Mouse (Mus musculus): ENCODE data around the gene Mlip. TPM values are rescaled to one million over a fixed set of nuclear protein-coding genes. Genes with fewer than 3 reads are reported as not detected.
A peak's percentile ranks its signal among the peaks of the same experiment; 100 is the strongest.

Gene Mlip
- polyA plus RNA-seq, 1 experiment from 2014 or later, result 1.4 TPM

GRCm38 (mm10) chr9:77179486-77179885 lies 173.3 kb downstream of the Mlip start:
- ATAC-seq (ENCODE audit: low read depth), result no peak
- WGBS, result 81% methylated on average over 3 of the region's 3 CpGs
- H3K27me3 ChIP-seq (ENCODE audit: control insufficient read depth, insufficient read depth, low read length), result no peaks in the 10 kb centered on the region
- no peaks in the 10 kb centered on the region for H3K9me3 ChIP-seq (ENCODE audit: control insufficient read depth, low read length)
- no peak overlapping the region for H3K27ac ChIP-seq (ENCODE audit: low read depth, low read length)
- no peaks in the 10 kb centered on the region for H3K36me3 ChIP-seq (ENCODE audit: control insufficient read depth, insufficient read depth, low read length)
- H3K9ac ChIP-seq (replicated peaks; ENCODE audit: low read depth, low read length), result no peak overlapping the region
- no peaks in the 10 kb centered on the region for H3K4me1 ChIP-seq (ENCODE audit: control insufficient read depth, insufficient read depth, low read length)
- no peak overlapping the region for H3K4me2 ChIP-seq (ENCODE audit: low read depth, low read length)
- H3K4me3 ChIP-seq (ENCODE audit: low read depth, low read length), result no peak overlapping the region

GRCm38 (mm10) chr9:77175870-77176269 lies 176.9 kb downstream of the Mlip start:
- Histone ChIP-seq H3K27ac (ENCODE audit: low read depth, low read length) (no peak overlapping the region), H3K36me3 (ENCODE audit: control insufficient read depth, insufficient read depth, low read length) (no peaks in the 10 kb centered on the region), H3K9me3 (ENCODE audit: control insufficient read depth, low read length) (no peaks in the 10 kb centered on the region), H3K9ac (replicated peaks; ENCODE audit: low read depth, low read length) (no peak overlapping the region), H3K4me2 (ENCODE audit: low read depth, low read length) (no peak overlapping the region), H3K4me3 (ENCODE audit: low read depth, low read length) (no peak overlapping the region), H3K4me1 (ENCODE audit: control insufficient read depth, insufficient read depth, low read length) (no peaks in the 10 kb centered on the region), H3K27me3 (ENCODE audit: control insufficient read depth, insufficient read depth, low read length) (no peaks in the 10 kb centered on the region)
- ATAC-seq (ENCODE audit: low read depth), result no peak
- WGBS, result 70% methylated on average over 3 of the region's 3 CpGs

GRCm38 (mm10) chr9:77172044-77172443 lies 180.7 kb downstream of the Mlip start:
- Histone ChIP-seq H3K36me3 (ENCODE audit: control insufficient read depth, insufficient read depth, low read length) (no peaks in the 10 kb centered on the region), H3K4me1 (ENCODE audit: control insufficient read depth, insufficient read depth, low read length) (no peaks in the 10 kb centered on the region), H3K4me2 (ENCODE audit: low read depth, low read length) (no peak overlapping the region), H3K9me3 (ENCODE audit: control insufficient read depth, low read length) (no peaks in the 10 kb centered on the region), H3K27ac (ENCODE audit: low read depth, low read length) (no peak overlapping the region), H3K27me3 (ENCODE audit: control insufficient read depth, insufficient read depth, low read length) (no peaks in the 10 kb centered on the region), H3K9ac (replicated peaks; ENCODE audit: low read depth, low read length) (no peak overlapping the region), H3K4me3 (ENCODE audit: low read depth, low read length) (no peak overlapping the region)
- 88% methylated on average over 5 of the region's 5 CpGs for WGBS
- ATAC-seq (ENCODE audit: low read depth), result no peak

GRCm38 (mm10) chr9:77165877-77166276 lies 186.9 kb downstream of the Mlip start:
- no peak for ATAC-seq (ENCODE audit: low read depth)
- no peak overlapping the region for H3K9ac ChIP-seq (replicated peaks; ENCODE audit: low read depth, low read length)
- H3K4me1 ChIP-seq (ENCODE audit: control insufficient read depth, insufficient read depth, low read length), result no peaks in the 10 kb centered on the region
- no peaks in the 10 kb centered on the region for H3K27me3 ChIP-seq (ENCODE audit: control insufficient read depth, insufficient read depth, low read length)
- H3K4me3 ChIP-seq (ENCODE audit: low read depth, low read length), result no peak overlapping the region
- WGBS, result 70% methylated on average over 6 of the region's 6 CpGs
- H3K36me3 ChIP-seq (ENCODE audit: control insufficient read depth, insufficient read depth, low read length), result no peaks in the 10 kb centered on the region
- no peak overlapping the region for H3K4me2 ChIP-seq (ENCODE audit: low read depth, low read length)
- H3K9me3 ChIP-seq (ENCODE audit: control insufficient read depth, low read length), result no peaks in the 10 kb centered on the region
- H3K27ac ChIP-seq (ENCODE audit: low read depth, low read length), result no peak overlapping the region

GRCm38 (mm10) chr9:77161764-77162163 lies 191.0 kb downstream of the Mlip start:
- H3K27me3 ChIP-seq (ENCODE audit: control insufficient read depth, insufficient read depth, low read length), result no peaks in the 10 kb centered on the region
- no peaks in the 10 kb centered on the region for H3K9me3 ChIP-seq (ENCODE audit: control insufficient read depth, low read length)
- no peaks in the 10 kb centered on the region for H3K4me1 ChIP-seq (ENCODE audit: control insufficient read depth, insufficient read depth, low read length)
- no peak overlapping the region for H3K9ac ChIP-seq (replicated peaks; ENCODE audit: low read depth, low read length)
- H3K4me3 ChIP-seq (ENCODE audit: low read depth, low read length), result no peak overlapping the region
- no peak overlapping the region for H3K4me2 ChIP-seq (ENCODE audit: low read depth, low read length)
- ATAC-seq (ENCODE audit: low read depth), result peak; percentile 63; the same call in 1 of the 2 replicates
- no peaks in the 10 kb centered on the region for H3K36me3 ChIP-seq (ENCODE audit: control insufficient read depth, insufficient read depth, low read length)
- 71% methylated on average over 5 of the region's 5 CpGs for WGBS
- H3K27ac ChIP-seq (ENCODE audit: low read depth, low read length), result no peak overlapping the region

GRCm38 (mm10) chr9:77160277-77160926 lies 192.4 kb downstream of the Mlip start:
- no peak overlapping the region for H3K9ac ChIP-seq (replicated peaks; ENCODE audit: low read depth, low read length)
- H3K4me3 ChIP-seq (ENCODE audit: low read depth, low read length), result no peak overlapping the region
- no peaks in the 10 kb centered on the region for H3K27me3 ChIP-seq (ENCODE audit: control insufficient read depth, insufficient read depth, low read length)
- H3K4me2 ChIP-seq (ENCODE audit: low read depth, low read length), result no peak overlapping the region
- H3K4me1 ChIP-seq (ENCODE audit: control insufficient read depth, insufficient read depth, low read length), result no peaks in the 10 kb centered on the region
- WGBS, result 79% methylated on average over 4 of the region's 4 CpGs
- no peak overlapping the region for H3K27ac ChIP-seq (ENCODE audit: low read depth, low read length)
- H3K36me3 ChIP-seq (ENCODE audit: control insufficient read depth, insufficient read depth, low read length), result no peaks in the 10 kb centered on the region
- no peak for ATAC-seq (ENCODE audit: low read depth)
- no peaks in the 10 kb centered on the region for H3K9me3 ChIP-seq (ENCODE audit: control insufficient read depth, low read length)

GRCm38 (mm10) chr9:77148518-77149257 lies 204.1 kb downstream of the Mlip start:
- no peak overlapping the region for H3K4me2 ChIP-seq (ENCODE audit: low read depth, low read length)
- no peak overlapping the region for H3K27ac ChIP-seq (ENCODE audit: low read depth, low read length)
- H3K9me3 ChIP-seq (ENCODE audit: control insufficient read depth, low read length), result no peaks in the 10 kb centered on the region
- no peak overlapping the region for H3K9ac ChIP-seq (replicated peaks; ENCODE audit: low read depth, low read length)
- no peaks in the 10 kb centered on the region for H3K27me3 ChIP-seq (ENCODE audit: control insufficient read depth, insufficient read depth, low read length)
- H3K4me3 ChIP-seq (ENCODE audit: low read depth, low read length), result no peak overlapping the region
- WGBS, result 96% methylated on average over 3 of the region's 3 CpGs
- no peaks in the 10 kb centered on the region for H3K4me1 ChIP-seq (ENCODE audit: control insufficient read depth, insufficient read depth, low read length)
- ATAC-seq (ENCODE audit: low read depth), result no peak
- no peaks in the 10 kb centered on the region for H3K36me3 ChIP-seq (ENCODE audit: control insufficient read depth, insufficient read depth, low read length)

- Histone ChIP-seq H3K9me3 (ENCODE audit: control insufficient read depth, low read length) (no peaks in the 10 kb centered on the region), H3K27ac (ENCODE audit: low read depth, low read length) (no peak overlapping the region)
- WGBS, result 79% methylated on average over 1 of the region's 1 CpGs
Observed at GRCm38 (mm10) chr9:77119735-77120134, 233.0 kb downstream of the Mlip start.

GRCm38 (mm10) chr9:77096886-77097285 lies 255.9 kb downstream of the Mlip start:
- H3K27ac ChIP-seq (ENCODE audit: low read depth, low read length), result no peak overlapping the region

More at GRCm38 (mm10) chr9:77119735-77120134, 233.0 kb downstream of the Mlip start:
- no peaks in the 10 kb centered on the region for H3K27me3 ChIP-seq (ENCODE audit: control insufficient read depth, insufficient read depth, low read length)
- no peak overlapping the region for H3K9ac ChIP-seq (replicated peaks; ENCODE audit: low read depth, low read length)
- ATAC-seq (ENCODE audit: low read depth), result no peak
- H3K4me1 ChIP-seq (ENCODE audit: control insufficient read depth, insufficient read depth, low read length), result no peaks in the 10 kb centered on the region
- H3K4me2 ChIP-seq (ENCODE audit: low read depth, low read length), result no peak overlapping the region
- H3K4me3 ChIP-seq (ENCODE audit: low read depth, low read length), result no peak overlapping the region
- H3K36me3 ChIP-seq (ENCODE audit: control insufficient read depth, insufficient read depth, low read length), result no peaks in the 10 kb centered on the region

More at GRCm38 (mm10) chr9:77096886-77097285, 255.9 kb downstream of the Mlip start:
- H3K27me3 ChIP-seq (ENCODE audit: control insufficient read depth, insufficient read depth, low read length), result no peaks in the 10 kb centered on the region
- ATAC-seq (ENCODE audit: low read depth), result no peak
- 74% methylated on average over 1 of the region's 1 CpGs for WGBS
- H3K4me2 ChIP-seq (ENCODE audit: low read depth, low read length), result no peak overlapping the region
- no peaks in the 10 kb centered on the region for H3K9me3 ChIP-seq (ENCODE audit: control insufficient read depth, low read length)
- no peak overlapping the region for H3K9ac ChIP-seq (replicated peaks; ENCODE audit: low read depth, low read length)
- no peak overlapping the region for H3K4me3 ChIP-seq (ENCODE audit: low read depth, low read length)
- no peaks in the 10 kb centered on the region for H3K4me1 ChIP-seq (ENCODE audit: control insufficient read depth, insufficient read depth, low read length)
- no peaks in the 10 kb centered on the region for H3K36me3 ChIP-seq (ENCODE audit: control insufficient read depth, insufficient read depth, low read length)
